Mouse (Mus musculus) megakaryocyte, adult 5-6 weeks (primary cell): Measurements from ENCODE around the gene D11Wsu47e. TPM values are rescaled to one million over a fixed set of nuclear protein-coding genes. Genes with fewer than 3 reads are reported as not detected.

ENCODE experiments used
- ATAC-seq: 2 replicates; pipeline ENCODE4 v1.8.0; 2016; ENCODE audit warnings: mild to moderate bottlenecking, inconsistent platforms; ENCODE audit not compliant: poor library complexity, severe bottlenecking
- total RNA-seq, 2 experiments: library from RNA; stranded (forward) in 1 of 2; stranded (reverse) in 1 of 2; fragments of 153-499, 151-499 nt in 1 of 2; fragments of 221-1000, 200-1000 nt in 1 of 2; gene quantifications; 2 replicates each; pipeline versions ENCODE4 v1.2.3 to v1.2.4; 2015 to 2017

Gene D11Wsu47e
- total RNA-seq, 2 experiments from 2014 or later, result 5.4 to 10.3 TPM

DNA sequence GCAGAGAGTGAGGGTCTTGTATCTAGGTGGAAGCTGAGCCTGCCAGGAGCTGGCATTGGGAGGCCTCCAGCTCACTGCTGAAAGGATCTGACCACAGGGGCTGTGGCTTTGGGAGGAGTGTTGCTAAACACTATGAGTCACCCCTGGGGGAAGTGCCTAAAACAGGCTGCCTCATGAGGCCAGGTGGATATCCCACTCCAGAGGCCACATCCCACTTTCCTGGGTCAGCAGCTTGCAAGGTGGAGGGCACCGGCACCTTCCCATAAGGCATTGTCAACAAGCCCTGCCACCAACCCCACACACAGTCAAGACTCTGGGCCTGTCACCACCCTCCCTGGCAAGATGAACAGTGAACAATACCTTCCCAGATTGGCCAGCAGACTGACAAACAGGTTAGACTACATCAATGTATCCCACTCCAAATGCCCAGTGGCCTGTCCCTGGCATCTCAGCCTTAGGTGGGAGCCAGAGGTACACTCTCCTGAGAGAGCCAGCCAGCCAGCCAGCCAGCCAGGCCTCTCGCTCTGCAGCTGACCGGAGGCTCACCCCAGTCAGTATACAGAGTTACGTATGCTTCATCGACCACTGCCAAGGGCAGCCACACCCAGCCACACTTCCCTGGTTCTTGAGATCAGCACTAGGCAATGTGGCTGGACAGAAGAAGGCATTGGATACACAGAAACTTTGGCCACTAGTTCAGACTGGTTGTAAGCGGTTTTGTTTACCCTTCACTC, 49.6 kb downstream of the D11Wsu47e start:
- ATAC-seq, result peak; percentile 79

DNA sequence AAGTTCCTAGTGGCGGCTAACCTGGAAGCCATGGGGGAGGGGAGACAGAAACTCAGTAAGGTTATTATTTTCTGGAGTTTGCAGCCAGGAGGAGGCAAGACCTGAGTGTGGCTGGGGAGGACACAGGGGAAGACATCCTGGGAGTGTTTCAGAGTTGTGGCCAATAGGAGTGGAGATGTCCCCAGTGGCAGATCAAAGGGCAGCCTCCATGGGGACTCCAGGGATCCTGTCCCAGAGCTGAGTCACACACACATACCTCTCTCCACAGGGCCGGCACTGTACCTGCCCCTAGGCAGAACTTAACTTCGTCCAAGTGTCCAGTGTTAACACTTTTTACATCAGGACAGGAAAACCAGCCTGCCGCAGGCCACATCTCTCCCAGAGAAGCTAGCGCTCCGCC, 50.9 kb downstream of the D11Wsu47e start:
- no peak for ATAC-seq

DNA sequence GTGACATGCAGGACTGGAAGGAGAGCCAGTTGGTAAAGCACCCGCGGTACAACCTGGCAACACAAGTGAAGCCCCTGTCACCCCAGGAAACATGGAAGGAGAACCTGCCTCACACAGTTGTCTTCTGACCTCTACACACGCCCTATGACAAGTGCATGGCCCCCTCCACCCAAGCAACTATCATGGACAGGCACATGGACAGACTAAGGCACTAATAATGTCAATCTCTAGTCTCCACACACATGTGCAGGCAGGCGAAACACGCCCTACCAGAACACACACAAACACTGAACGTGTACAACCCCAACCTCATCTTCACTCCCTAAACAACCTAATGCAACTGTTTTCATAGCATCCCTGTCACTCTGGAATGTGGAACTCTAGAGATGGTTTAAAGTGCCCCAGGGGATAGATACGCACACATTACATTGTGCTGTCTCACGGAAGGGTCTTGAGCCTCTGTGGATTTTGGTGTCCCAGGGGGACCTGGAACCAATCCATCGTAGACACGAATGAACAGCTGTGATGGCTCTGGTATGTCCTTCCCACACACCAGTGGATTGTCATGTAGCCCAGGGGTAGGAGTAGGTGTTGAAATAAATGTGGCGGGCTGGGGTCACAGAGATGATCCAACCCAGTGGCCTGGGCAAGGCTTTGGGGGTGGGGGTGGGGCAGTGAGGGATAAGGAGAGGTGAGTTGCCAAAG, 52.8 kb downstream of the D11Wsu47e start:
- no peak for ATAC-seq

DNA sequence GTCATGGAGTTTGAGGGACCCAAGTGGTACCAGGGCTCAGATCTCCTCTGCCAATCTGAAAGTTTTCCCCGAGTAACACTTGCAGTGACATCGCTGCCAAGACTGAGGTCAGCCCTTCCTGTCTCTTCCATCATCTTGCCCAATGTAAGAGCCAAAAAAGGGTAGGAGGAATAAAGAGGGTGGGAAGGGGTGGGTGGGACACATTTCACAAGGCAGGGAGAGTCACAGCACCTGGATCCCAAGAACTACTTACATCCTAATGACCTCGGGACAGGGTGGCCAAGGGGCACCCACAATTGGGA, 53.3 kb downstream of the D11Wsu47e start:
- ATAC-seq, result no peak

DNA sequence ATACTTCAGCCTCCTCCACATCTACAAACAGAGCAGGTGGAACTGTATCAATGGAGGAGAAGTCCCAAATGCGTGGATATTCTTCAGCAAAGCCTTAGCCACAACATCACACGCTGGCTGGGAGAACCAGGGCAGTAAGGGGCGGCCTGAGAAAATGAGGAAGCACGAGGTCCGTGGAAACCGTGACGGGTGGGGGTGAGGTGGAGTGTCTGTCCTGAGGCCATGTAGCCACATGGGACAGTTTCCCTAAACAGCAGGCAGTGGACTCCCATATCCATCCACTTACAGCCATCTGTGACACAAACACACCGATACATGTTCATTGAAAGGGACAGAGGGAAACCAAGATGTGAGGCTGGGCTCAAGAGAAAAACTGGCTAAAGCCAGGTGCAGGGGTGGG, 53.7 kb downstream of the D11Wsu47e start:
- peak; percentile 77 for ATAC-seq

DNA sequence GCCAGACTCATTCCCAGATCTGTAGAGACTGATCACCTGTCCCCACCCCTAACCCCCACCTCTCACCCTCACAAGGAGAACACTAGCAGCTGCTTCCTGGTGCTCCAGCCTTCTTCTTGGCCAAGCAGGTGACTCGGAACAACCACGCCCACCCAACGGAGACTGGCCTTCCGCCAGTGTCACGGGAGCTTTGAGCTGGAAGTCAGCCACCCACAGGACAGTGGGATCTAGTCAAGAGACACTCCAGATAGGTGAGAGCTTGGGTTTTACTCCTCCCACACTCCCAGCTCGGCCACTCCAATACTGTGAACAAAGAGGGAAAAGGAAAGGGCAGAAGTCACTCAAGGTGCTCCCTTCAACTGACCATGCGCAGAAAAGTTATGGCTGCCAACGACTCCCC, 55.0 kb downstream of the D11Wsu47e start:
- ATAC-seq, result no peak

DNA sequence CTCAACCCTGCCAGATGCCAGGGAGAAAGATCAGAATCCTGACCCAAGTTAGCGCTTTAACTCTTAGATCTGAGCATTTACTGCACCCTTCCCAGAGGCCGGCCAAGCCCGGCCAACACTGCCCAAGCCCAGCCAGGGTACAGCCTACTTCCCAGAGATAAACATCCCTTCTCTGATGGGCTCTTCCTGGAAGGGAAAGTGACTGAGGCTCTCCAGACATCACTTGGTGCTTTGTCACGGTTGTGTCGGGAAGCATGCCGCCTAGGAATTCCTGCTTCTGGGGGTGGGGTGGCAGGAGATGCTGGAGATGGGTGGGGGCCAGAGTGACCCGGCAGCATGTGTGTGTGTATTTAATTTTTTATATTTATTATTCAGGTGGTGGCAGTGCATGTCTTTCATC, 55.9 kb downstream of the D11Wsu47e start:
- ATAC-seq, result no peak

DNA sequence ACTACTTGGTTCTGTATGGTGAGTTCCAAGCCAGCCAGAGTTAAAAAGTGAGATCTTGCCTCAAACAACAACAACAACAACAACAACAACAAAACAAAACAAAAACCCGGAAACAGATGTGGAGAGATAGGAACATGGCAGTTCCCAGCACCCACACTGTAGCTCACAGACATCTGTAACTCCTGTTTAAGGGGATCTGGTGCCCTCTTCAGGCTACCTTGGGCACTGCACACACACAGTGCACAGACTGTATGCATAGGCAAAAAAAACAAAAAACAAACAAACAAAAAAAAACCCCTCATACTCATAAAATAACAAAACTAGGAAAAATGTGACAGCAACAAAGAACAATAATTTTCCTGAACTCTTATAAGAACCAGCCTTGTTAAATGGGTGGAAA, 58.8 kb downstream of the D11Wsu47e start:
- no peak for ATAC-seq

Other genes with a start within 250 kb of the D11Wsu47e start
- 0.18 TPM in 1 of 2 replicates, not detected in the other for gene Sstr2, start 65.1 kb upstream of the D11Wsu47e start, total RNA-seq (2015)
- gene Sstr2, start 65.1 kb upstream of the D11Wsu47e start, total RNA-seq (2017), result not detected in 2 replicates
- gene Cog1, start 35.2 kb upstream of the D11Wsu47e start, total RNA-seq (2015), result 25.0 and 31.2 TPM in 2 replicates
- gene Cog1, start 35.2 kb upstream of the D11Wsu47e start, total RNA-seq (2017), result 15.3 and 22.4 TPM in 2 replicates
- gene Slc39a11, start 34.3 kb upstream of the D11Wsu47e start, total RNA-seq (2015), result 11.2 and 13.1 TPM in 2 replicates
- 11.3 and 11.4 TPM in 2 replicates for gene Slc39a11, start 34.3 kb upstream of the D11Wsu47e start, total RNA-seq (2017)
- 15.5 and 16.1 TPM in 2 replicates for gene Fam104a, start 257 bp upstream of the D11Wsu47e start, total RNA-seq (2015)
- 11.2 and 19.6 TPM in 2 replicates for gene Fam104a, start 257 bp upstream of the D11Wsu47e start, total RNA-seq (2017)
- not detected in 2 replicates for gene Cpsf4l, start 25.6 kb downstream of the D11Wsu47e start, total RNA-seq (2015)
- gene Cpsf4l, start 25.6 kb downstream of the D11Wsu47e start, total RNA-seq (2017), result not detected in 2 replicates
- 14.0 and 20.1 TPM in 2 replicates for gene Cdc42ep4, start 67.5 kb downstream of the D11Wsu47e start, total RNA-seq (2015)
- 26.9 and 27.8 TPM in 2 replicates for gene Cdc42ep4, start 67.5 kb downstream of the D11Wsu47e start, total RNA-seq (2017)